Mouse (Mus musculus): Measurements from ENCODE around the gene Vmn1r178.
"Not testable (repeated sequence)": the region's sequence is repeated elsewhere in the genome, so short reads cannot be mapped to it uniquely, and the experiment has no call there.

DNA sequence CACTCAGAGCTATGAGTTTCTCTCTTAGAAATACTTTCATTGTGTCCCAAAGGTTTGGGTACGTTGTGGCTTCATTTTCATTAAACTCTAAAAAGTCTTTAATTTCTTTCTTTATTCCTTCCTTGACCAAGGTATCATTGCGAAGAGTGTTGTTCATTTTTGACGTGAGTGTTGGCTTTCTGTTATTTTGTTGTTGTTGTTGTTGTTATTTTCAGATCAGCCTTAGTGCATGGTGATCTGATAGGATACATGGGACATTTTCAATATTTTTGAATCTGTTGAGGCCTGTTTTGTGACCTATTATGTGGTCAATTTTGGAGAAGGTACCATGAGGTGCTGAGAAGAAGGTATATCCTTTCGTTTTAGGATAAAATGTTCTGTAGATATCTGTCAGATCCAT lies 14.9 kb upstream of the Vmn1r178 start:
- TF ChIP-seq TAL1, GATA1 (IDR thresholded peaks at IDR 0.05; ENCODE audit: low read length): not testable (repeated sequence)

All from erythroblast, embryonic 14.5 days (primary cell).